Mouse (Mus musculus): ENCODE results near the gene Fam185a.

Fam185a gene

DNA sequence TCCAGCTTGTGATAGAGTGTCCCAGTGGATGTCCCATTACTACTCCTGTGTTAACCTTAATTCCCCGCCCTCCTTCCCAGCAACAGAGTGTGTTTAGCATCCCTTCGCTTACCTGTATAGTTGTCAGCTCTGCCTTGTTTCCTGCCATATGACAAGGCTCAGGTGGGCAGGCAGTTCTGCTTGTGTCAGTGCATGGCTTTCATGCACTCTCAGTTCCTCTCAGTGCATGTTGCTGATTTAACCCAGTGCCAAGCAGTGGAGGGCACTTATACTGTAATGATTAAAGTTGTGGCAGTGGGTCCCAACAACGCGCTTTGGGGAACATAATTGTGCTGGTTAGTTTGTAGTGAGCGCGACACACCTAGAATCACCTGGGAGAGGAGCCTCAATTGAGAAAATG lies 1.9 kb downstream of the Fam185a start:
- no peak for DNase-seq (ENCODE audit: extremely low spot score, low spot score)

DNA sequence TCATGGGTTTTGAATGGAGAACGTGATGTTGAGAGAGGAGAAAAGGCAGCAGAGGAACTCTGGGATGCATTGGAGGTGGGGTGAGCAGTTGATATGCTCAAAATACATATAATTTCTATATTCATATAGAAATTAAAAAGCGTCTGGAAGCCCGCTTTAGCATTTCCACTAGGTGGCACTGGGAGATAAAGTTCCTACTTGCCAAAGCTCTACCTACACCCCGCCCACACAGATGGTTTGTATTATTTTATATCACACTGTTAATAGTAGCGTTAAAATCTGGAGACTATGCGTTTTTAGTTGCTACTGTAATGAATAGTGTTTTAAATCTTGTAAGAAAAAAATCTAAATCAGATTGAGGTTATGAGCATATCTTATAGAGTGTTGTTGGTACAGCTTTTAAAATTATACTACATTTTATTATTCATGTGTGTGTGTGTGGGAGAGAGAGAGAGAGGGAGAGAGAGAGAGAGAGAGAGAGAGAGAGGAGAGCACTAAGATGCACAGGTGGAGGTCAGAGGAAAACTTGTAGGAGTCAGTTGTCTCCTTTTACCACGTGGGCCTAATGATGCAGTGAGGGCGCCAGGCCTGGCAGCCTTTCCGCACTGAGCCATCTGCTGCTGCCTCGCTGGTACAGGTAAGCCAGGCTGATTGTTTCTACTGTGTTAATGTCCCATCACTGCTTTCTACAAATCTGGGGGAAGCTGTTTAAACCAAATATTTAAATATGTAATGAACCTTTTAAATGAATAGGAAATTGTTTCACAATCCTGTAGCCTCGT lies 9.6 kb downstream of the Fam185a start:
- DNase-seq (ENCODE audit: extremely low spot score, low spot score), result no peak

DNA sequence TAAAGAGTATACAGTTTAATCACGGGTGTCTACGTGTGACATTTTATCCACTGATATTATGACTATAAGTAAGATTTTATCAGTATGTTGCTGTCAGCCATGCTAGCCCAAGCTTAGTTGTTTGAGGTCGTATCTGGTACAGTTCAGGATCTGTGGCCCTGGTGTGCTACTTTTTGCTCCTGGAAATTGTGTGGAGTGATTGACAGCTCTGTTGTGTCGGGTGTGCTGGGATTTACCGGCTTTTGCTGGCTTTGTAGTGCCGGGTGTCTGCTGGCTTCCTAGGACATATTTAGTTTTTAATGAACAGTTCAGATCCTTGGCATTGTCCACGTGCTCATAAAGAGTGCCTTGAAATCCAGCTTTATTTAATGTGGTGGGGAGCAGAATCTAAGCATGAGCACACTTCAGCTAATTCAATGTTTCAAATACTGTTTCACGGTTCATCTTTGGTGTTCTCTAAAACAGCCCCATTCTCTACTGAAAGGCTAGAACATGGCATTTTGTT lies 11.8 kb downstream of the Fam185a start:
- DNase-seq (ENCODE audit: extremely low spot score, low spot score), result no peak

DNA sequence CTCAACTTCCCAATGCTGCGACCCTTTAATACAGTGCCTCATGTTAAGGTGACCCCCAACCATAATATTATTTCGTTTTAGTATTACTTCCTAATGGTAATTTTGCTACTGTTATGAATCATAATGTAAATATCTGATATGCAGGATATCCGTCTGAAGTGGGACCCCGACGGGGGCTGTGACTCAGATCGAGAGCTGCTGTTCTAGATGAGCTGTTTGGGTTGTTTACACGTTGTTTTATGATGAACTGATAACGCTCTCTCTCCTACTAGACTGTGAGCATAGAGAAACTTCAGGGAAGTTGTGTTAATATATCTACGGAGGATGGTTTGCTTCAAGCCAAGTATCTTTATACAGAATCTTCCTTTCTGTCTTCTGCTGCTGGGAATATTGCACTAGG lies 13.7 kb downstream of the Fam185a start:
- DNase-seq (ENCODE audit: extremely low spot score, low spot score), result no peak

DNA sequence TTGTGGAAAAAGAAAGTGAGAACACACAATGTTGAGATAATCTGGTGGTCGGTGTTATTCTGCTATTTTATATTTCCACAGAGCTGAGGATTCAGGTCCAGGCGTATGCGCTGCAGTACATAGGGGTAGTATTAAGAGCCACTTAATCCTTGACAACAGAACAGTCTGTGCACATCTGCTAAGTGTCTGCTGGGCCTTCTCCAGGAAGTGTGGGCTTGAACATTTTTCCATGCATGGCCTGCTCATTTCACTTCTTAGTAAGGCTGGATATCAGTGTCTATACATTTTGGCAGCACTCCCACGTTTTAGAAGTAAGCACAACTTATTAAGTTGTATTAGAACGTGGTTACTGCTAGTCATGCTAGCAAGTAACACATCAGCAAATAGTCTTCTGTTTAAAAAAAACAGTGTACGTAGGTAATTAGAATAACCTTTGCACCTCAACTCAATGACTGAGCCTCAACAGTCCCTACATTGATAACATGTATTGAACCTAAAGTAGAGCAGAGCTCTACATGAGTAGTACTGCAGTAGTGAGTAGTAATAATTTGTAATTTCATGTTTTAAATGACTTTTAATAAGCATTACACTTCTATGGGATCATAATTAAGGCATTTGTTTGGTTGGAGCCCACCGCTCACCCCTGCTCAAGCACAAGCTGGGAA lies 14.8 kb downstream of the Fam185a start:
- DNase-seq (ENCODE audit: extremely low spot score, low spot score), result no peak

DNA sequence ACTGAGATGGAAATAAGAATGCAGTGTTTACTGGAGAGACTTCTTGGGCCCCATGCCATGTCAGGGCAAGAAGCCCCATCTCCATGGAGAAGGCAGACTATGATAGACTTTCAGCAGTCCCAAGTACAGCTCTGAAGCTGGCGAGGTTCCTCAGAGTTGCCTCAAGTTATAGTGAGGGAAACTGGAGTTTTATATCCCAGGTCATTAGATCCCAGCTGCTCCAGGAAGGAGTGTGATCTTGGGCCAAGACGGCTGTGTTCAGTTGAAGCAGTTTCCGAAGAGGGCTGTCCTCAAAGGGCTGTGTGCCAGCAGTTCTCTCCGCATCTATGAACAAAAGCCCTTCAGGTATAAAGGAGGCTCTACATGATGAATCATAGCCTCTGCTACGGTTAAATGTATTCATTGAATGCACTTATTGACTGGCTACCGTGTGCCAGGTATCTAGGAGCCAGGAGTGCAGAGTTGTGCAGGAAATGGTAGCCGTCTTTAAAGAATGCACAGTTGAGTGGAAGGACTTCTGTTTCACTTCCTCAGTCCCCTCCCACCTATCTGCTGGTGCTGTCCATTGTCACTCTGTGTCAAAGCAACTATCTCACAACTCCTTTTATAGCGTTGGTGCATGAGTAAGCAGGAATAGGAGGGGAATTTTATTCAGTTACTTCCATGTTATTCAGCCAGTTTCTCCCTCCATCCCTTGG lies 16.2 kb downstream of the Fam185a start:
- DNase-seq (ENCODE audit: extremely low spot score, low spot score), result no peak

DNA sequence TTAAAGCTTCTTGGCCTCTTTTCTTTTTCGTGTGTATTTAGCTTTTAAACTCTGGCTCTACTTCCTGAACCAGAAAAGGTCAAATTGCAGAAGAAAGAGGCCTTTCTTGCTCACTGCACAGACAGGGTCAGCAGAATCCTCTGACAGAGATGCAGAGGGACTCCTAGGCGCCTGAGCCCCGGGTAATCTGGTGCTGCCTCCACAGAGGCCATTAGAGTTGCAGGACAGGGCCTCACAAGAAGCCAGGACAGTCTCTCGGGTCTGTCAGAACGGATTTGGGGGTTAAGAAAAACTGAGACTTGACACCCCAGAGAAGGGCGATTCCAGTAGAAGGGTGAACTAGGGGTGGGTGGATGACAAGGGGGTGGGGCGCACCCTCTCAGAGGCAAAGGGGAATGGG lies 42.6 kb downstream of the Fam185a start:
- no peak for DNase-seq (ENCODE audit: extremely low spot score, low spot score)

DNA sequence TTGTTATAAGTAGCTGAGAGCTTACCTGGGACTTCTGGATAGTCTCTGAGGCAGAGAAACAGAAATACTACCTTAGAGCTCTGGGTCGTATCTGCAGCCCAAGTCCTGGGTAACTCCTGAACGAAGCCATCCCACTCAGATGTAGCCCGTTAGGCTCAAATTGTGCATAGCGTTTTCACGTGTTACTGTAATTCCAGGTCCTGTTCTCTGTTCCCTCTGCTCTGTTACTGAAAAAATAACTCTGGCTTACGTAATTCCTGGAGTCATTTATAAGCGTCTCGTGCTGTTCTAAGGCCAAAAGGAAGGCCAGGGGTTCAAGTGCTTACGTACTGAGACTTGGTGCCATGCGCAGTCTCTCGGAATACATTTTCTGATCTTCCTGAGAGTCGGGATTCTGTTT lies 43.3 kb downstream of the Fam185a start:
- DNase-seq (ENCODE audit: extremely low spot score, low spot score), result no peak

DNA sequence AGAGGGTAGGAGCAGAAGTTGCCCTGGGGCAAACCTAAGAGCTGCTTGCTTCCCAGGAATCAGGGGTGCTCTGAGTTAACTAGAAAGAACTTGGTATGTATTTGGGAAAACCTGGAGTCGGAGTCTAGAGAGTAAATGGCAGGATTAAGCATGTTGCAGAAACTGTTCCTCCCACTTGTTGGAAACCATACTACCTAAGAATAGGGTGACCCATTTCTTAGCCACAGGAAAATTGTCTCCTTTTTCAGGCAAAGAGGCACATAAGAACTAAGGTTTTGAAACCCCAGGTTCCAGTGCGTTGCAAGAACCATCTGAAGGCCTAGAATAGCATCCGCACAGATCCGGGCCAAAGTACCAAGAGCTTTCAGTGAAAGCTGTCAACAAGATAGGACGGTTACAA lies 53.7 kb downstream of the Fam185a start:
- DNase-seq (ENCODE audit: extremely low spot score, low spot score), result no peak

DNA sequence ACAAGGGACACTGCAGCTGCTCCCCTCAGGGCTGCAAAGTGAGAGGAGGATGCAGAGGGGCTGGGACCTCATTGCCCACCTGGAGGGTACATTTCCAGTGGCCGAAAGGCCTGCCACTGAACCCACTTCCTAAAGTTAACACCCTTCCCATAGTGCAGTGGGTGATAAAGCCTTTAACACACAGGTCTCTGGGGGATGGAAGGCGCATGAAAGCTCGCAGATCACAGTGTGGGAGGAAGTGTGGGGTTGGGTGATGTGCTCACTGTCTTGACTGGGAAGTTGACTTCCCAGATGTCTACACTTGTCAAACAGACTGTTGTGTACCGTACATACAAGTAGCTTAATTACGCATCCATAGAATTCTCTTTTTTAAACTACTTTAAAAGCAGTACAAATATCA lies 55.0 kb downstream of the Fam185a start:
- DNase-seq (ENCODE audit: extremely low spot score, low spot score), result no peak

DNA sequence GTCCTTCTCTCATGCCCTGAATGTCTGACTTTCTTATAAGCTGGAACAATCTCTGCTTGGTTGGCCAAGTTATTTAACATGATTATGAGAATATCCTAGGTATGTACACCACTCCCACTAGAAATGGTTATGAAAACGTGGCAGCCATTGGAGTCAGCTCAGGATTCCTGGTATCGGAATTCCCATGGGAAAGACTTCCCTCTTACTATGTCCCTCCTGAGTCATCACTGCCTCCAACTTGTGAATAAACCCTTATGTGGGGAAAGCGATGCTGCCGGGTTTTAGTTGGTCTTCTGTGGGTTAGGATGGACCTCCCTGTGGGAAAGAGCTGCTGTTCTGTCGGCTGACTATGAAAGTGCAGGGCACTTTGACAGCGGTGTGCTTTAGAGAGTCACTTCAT lies 56.8 kb downstream of the Fam185a start:
- DNase-seq (ENCODE audit: extremely low spot score, low spot score), result no peak

DNA sequence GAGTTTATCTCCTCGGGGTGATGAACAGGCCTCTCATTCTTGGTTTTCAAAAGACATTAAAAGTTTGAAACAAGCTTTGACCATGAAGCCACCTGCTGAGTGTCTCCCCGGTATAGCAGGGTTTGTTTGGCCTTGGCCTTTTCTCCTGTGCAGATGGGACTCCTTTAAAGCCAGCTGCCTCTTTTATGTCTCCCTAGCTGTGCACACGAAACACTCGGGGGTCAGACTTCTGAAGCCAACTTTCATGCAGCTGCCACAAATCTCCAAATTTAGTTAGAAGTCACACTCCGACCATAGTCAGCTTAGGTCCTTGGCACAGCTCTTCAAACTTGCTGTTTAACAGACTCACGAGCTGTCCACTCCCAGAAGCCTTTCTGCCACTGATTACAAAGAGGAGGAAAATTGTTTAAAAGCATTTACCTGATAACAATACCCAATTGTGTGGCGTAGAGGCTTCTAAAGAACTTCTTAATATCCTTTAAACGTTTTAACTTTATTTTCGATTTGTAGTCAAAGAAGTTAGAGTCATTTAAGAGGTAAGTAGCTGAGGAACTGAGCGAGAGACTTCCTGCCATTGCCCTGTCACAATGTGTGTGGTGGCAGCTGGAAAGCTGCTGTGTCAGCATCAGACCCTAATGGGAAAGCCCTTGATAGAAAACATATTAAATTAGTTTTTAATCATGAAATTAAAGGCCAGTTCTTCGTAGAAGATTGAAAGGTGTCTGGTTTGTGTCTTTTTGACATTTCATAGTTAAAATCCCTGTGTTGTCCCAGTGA lies 57.9 kb downstream of the Fam185a start:
- DNase-seq (ENCODE audit: extremely low spot score, low spot score), result no peak

DNA sequence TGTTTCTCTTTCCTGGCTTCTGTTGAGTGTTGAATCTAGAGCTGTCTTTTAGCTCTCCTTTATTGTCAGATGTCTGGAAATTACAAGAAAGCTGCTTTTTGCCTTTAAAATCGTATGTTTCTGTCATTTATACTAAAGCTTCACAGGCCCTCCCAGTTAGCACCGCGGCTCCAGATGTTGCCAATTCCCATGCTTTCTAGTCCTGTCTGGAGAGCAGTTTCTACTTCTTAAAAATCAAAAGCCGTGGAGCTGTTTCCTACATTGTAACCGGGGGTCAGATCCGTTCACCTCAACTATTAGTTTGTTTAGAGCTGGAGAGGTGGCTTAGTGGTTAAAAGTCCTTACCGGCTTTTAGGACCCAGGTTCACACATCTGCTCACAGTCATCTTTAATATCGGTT lies 58.5 kb downstream of the Fam185a start:
- no peak for DNase-seq (ENCODE audit: extremely low spot score, low spot score)

DNA sequence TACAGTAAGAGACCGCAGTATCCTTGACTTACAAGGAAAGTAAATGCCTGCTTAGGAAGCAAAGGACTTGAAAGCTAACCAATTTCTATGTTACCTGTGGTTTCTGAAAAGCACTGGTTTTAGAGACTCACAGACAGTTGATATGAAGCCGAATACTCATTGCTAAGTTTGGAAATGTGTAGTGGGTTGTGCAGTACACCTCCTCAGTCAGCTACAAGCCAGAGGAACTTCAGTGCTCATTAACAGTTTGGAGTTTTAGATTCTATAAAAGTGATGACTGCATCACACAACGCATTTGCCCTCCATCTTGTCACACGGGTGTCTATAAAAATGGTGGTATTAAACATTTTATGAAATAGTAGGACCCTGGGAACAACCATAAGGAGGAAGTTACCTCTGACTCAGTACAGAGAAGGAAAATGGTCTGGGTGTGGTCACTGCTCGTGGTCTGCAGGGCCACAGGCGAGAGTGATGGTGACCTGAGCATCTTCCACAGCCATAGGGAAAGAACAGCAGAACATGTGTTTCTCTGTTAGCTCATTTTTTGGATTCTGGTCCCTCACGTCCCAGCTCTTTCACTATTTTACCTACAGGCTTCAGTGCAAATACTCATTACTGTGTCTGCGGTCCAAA lies 60.6 kb downstream of the Fam185a start:
- no peak for DNase-seq (ENCODE audit: extremely low spot score, low spot score)

DNA sequence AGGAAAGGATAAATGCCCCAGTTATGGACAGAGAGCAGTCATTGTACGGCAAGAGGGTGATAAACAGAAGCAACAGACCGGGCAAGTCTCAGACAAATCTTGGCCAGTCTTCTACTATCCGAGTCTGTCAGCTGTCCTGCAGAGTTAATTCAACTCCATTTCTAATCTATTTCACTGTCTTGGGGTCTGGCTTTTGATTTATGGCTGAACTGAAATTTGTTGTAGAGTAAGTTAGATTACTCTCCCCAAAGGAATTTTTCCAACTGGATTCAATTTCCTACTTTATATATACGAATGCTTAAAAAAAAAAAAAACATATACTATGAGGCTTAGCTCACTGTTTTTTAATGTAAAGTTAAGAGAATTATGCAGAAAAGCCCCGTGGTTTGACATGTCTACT lies 62.0 kb downstream of the Fam185a start:
- DNase-seq (ENCODE audit: extremely low spot score, low spot score), result no peak

DNA sequence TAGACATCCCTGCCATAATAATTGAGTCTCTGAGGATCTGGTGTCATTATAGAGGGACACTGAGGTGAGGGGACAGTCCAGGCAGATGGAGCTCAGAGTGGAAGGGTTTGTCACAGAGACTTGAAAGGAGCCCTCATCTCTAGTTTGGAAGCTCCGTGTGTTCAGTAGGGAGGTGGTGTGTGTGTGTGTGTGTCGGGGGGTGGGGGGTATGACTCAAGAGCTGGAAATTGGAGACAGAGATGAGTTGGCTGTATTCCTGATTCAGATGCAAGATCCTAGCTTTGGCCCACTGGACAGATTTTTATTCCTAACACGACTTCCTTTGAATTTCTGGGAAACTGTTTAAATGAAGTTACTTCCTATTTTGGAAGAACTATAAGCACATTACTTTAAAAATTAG lies 62.5 kb downstream of the Fam185a start:
- no peak for DNase-seq (ENCODE audit: extremely low spot score, low spot score)

DNA sequence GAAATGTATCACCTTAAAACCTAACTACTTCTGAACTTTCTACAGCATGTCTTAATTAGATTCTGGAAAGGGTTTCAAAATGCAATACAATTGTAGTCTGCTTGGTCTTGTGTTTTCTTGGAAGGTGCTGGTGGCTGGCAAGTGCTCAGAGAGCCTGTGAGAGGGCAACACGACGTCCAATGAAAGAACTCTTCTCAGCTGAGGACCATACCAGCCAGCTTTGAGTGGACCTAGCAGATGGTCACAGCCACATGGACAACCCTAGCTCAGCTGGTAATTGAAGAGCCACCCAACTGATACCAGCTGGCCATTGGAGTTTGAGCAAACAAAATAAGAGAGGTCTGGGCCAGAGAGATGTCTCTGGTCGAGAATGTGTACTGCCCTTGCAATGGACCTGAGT lies 63.0 kb downstream of the Fam185a start:
- DNase-seq (ENCODE audit: extremely low spot score, low spot score), result no peak

DNA sequence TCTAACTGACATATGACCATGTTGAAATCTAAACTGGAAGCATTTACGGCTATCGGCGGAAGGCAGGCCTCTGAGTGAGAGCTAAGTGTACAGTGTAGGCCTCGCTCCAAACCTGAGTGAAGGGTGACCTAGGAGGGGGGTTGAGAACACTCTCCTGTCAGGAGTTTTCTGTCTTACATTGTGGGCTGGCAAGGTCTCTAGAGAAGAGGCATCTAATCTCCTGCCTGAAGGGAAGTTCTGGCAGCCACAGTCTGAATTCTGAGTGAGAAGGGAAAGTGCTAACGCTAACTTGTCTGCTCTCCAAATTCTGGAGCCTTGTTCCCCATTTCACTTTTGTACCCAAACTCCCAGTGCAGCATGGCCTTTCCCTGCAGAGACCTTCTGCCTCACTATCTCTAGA lies 63.7 kb downstream of the Fam185a start:
- no peak for DNase-seq (ENCODE audit: extremely low spot score, low spot score)

DNA sequence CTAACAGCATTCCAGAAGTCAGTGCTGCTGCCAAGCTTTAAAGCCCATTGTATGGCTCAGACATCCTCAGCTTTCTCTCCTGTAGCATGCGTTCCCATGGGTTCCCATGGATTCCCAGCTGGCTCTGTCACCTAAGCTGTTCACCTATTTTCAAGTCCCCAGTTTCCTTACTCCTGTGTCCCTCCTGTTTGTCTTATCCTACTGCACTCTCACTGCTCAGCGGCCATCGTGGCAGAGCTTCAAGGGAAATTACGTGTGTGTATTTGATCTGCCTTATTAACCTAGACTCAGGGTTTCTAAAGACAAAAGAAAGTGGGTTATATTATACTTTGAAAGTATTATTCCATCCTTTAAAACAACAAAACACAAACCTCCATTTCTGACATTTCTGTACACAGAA lies 64.4 kb downstream of the Fam185a start:
- DNase-seq (ENCODE audit: extremely low spot score, low spot score), result no peak

DNA sequence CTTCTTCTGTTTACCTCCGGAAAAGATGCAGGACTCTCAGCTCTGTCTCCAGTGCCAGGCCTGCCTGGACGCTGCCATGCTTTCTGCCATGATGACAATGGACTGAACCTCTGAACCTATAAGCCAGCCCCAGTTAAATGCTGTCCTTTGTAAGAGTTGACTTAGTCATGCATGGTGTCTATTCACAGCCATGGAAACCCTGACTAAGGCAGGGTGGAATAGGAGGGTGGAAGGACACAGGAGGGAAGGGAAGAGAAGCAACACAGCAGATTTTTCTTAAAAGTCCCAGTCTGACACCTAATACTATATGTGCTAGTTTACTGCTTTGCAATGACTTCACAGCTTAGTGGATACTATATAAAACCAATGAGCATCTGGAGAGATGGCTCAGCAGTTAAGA lies 66.7 kb downstream of the Fam185a start:
- no peak for DNase-seq (ENCODE audit: extremely low spot score, low spot score)

DNA sequence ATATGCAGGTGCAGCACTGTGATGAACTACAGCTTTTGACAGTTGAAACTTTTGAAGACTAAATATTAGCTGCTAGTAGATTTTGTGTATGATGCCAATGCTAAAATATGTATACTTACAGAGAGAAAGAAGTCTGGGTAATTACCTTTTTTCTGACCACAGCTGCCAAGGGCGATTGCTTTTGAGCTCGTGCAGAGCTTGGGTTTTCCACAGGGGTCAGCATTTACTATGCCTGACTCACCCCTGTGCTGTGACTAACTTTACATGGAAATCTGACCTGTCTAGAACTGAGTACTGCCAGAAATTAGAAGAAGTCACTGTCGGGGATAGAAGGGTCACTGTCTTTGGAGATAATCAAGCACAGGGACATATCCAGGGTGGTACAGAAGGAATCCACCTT lies 67.5 kb downstream of the Fam185a start:
- no peak for DNase-seq (ENCODE audit: extremely low spot score, low spot score)

Measured in neural tube, embryonic 10.5 days (tissue).